Mouse (Mus musculus) embryonic fibroblast, embryonic 13.5 days (primary cell): ENCODE measurements at regions not wholly inside any gene's neighbourhood (a gene's known extent, or its start where the extent isn't known, plus 50 kb on each side); places are given as distances from the start of the nearest gene placed in this dataset.

ENCODE experiments used
- CTCF ChIP-seq: IDR thresholded peaks from 2 replicates; pipeline ENCODE4 v1.5.1; 2011; ENCODE audit warnings: mild to moderate bottlenecking, control low read depth, low read length, moderate library complexity, borderline replicate concordance; ENCODE audit not compliant: insufficient read depth
- POLR2A ChIP-seq: IDR thresholded peaks from 2 replicates; pipeline ENCODE4 v1.6.1; 2011; ENCODE audit warnings: low read depth, mild to moderate bottlenecking, control low read depth, low read length, moderate library complexity

- no peak for TF ChIP-seq CTCF
- TF ChIP-seq POLR2A: no peak
Measured at GRCm38 (mm10) chr10:95067971-95068370, 123.3 kb upstream of the Plxnc1 start.
